Mouse (Mus musculus) left cerebral cortex, postnatal 36 days (tissue): Measurements from ENCODE around the gene Armc12. TPM values are rescaled to one million over a fixed set of nuclear protein-coding genes. Genes with fewer than 3 reads are reported as not detected.
"Not testable (repeated sequence)": the region's sequence is repeated elsewhere in the genome, so short reads cannot be mapped to it uniquely, and the experiment has no call there.

Source experiments
- DNase-seq, 2 experiments: peaks; one replicate each; pipeline ENCODE4 v3.0.0; 2021 to 2022; ENCODE audit warnings: low spot score in 2 of 2, mixed read lengths in 1 of 2
- intact Hi-C: fragments of 180-260 bp; cut with DNase I; formaldehyde crosslinking; loops from one replicate; pipeline ENCODE4 v1.15.1; 2025
- total RNA-seq, 2 experiments: library from RNA; stranded (reverse); gene quantifications; 2 replicates each; pipeline ENCODE4 v1.2.3; 2021

Armc12 gene
- total RNA-seq, 2 experiments from 2014 or later: not detected

- DNase-seq: peak in 1 of 2 experiments; percentile 16
- intact Hi-C loops: loop anchor here (5.0 kb wide), 1 partner anchor 197 kb away; the partner anchor contains the start of gene Rpl10a
These were observed 6.5 kb upstream of the Armc12 start for GRCm38 (mm10) chr17:28524009-28524695.

- intact Hi-C loops: loop anchor here (5.0 kb wide), 2 partner anchors 198 to 298 kb away; partner anchors contain the start of gene Rpl10a
- no peak for DNase-seq
These were observed 5.7 kb upstream of the Armc12 start for GRCm38 (mm10) chr17:28524831-28525430.

GRCm38 (mm10) chr17:28527184-28528042, 3.2 kb upstream of the Armc12 start:
- no peak for DNase-seq
- intact Hi-C loops: loop anchor here (1.0 to 5.0 kb wide), 3 partner anchors 120 to 300 kb away; no protein-coding TSS in a partner anchor

GRCm38 (mm10) chr17:28528043-28528351, 2.6 kb upstream of the Armc12 start:
- DNase-seq: peak; percentile 84 to 88
- intact Hi-C loops: loop anchor here (1.0 to 5.0 kb wide), 3 partner anchors 121 to 301 kb away; no protein-coding TSS in a partner anchor

GRCm38 (mm10) chr17:28529116-28529515, 1.5 kb upstream of the Armc12 start:
- intact Hi-C loops: loop anchor here (5.0 kb wide), 1 partner anchor 302 kb away; no protein-coding TSS in a partner anchor
- DNase-seq: no peak

- intact Hi-C loops: no loop called here
- no peak for DNase-seq
These were observed 1.3 kb downstream of the Armc12 start for GRCm38 (mm10) chr17:28531946-28532345.

- intact Hi-C loops: no loop called here
- DNase-seq: no peak
These were observed 2.0 kb downstream of the Armc12 start for GRCm38 (mm10) chr17:28532557-28532956.

GRCm38 (mm10) chr17:28533327-28533726, 2.7 kb downstream of the Armc12 start:
- intact Hi-C loops: no loop called here
- no peak for DNase-seq

- intact Hi-C loops: no loop called here
- DNase-seq: no peak
These were observed 7.3 kb downstream of the Armc12 start for GRCm38 (mm10) chr17:28537881-28538280.

- intact Hi-C loops: no loop called here
These were observed 16.3 kb downstream of the Armc12 start for GRCm38 (mm10) chr17:28546925-28547324.

GRCm38 (mm10) chr17:28548550-28548949, 17.9 kb downstream of the Armc12 start:
- intact Hi-C loops: no loop called here
- no peak for DNase-seq

More at GRCm38 (mm10) chr17:28546925-28547324, 16.3 kb downstream of the Armc12 start:
- DNase-seq: no peak

- intact Hi-C loops: no loop called here
- DNase-seq: no peak
These were observed 18.5 kb downstream of the Armc12 start, which contains the start of gene Clpsl2 for GRCm38 (mm10) chr17:28549111-28549510. TSS of gene Clpsl2 (plus strand) at chr17:28549411.

- intact Hi-C loops: no loop called here
- peak; percentile 54 for DNase-seq
These were observed 22.6 kb downstream of the Armc12 start for GRCm38 (mm10) chr17:28553040-28553793.

- intact Hi-C loops, DNase-seq: not testable (repeated sequence)
These were observed 23.4 kb downstream of the Armc12 start for GRCm38 (mm10) chr17:28554021-28554420.

- intact Hi-C loops: no loop called here
- no peak for DNase-seq
These were observed 26.2 kb downstream of the Armc12 start for GRCm38 (mm10) chr17:28556635-28557396.

GRCm38 (mm10) chr17:28557772-28558171, 27.2 kb downstream of the Armc12 start:
- DNase-seq: no peak
- intact Hi-C loops: no loop called here

- intact Hi-C loops: no loop called here
- DNase-seq: no peak
These were observed 30.0 kb downstream of the Armc12 start, which contains the start of gene Clps for GRCm38 (mm10) chr17:28560598-28560997. TSS of gene Clps (minus strand) at chr17:28560766.

GRCm38 (mm10) chr17:28561613-28562012, 31.0 kb downstream of the Armc12 start:
- no peak for DNase-seq
- intact Hi-C loops: no loop called here

GRCm38 (mm10) chr17:28565181-28565580, 34.6 kb downstream of the Armc12 start:
- no peak for DNase-seq
- intact Hi-C loops: no loop called here
